Mouse (Mus musculus) embryo, embryonic 10.5 days (tissue): ENCODE data around the gene Ap4s1.
A peak's percentile ranks its signal among the peaks of the same experiment; 100 is the strongest.

Experiments used
- DNase-seq: peaks from one replicate; pipeline ENCODE4 v3.0.0-alpha.2; 2015; ENCODE audit warnings: low spot score

The Ap4s1 gene

DNA sequence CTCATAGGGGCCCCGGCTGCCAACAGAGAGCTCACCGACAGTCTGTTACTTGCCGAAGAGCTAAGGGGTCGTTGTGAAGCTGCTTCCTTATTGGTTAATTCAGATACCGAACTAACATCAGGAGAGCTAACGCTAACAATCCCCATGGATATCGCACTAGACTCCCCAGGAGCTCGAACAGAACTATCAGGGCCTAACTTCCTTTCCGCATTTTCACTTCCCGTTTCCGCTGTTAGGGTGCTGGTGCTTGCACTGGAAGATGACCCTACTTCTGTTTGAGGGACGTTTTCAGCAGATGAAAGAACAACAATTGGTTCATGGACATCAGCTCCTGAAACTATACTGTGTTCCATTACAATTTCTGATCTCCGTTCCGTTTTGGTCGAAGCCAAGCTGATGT lies 77.9 kb downstream of the Ap4s1 start:
- no peak for DNase-seq

DNA sequence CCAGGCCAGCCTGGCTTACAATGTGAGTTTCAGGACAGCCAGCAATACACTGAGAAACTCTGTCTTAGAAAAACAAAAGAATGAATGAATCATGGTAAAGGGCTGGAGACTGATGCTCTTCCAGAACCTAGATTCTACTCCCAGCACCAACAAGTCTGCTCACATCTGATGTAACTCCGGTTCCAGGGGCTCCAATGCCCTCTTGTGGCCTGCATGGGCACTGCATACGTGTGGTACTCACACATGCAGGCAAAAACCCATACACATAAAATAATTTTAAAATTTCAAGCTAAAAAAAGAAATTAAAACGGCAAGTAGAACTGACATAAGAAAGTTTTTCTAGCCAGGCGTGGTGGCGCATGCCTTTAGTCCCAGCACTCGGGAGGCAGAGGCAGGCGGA lies 94.0 kb downstream of the Ap4s1 start:
- peak; percentile 44 for DNase-seq
